Mouse (Mus musculus) embryonic facial prominence, embryonic 10.5 days (tissue): Measurements from ENCODE around the gene D130043K22Rik. TPM values are rescaled to one million over a fixed set of nuclear protein-coding genes. Genes with fewer than 3 reads are reported as not detected.

ENCODE experiments used
- DNase-seq: peaks from one replicate; pipeline ENCODE4 v3.0.0-alpha.2; 2017; ENCODE audit warnings: low spot score
- H3K27ac ChIP-seq: fragments of 300-500 bp; sonication (generic); replicated peaks from 2 replicates; pipeline ENCODE4 v1.5.1; 2016; ENCODE audit warnings: mild to moderate bottlenecking
- H3K27me3 ChIP-seq: fragments of 300-500 bp; sonication (generic); replicated peaks from 2 replicates; pipeline ENCODE4 v1.6.1; 2016; ENCODE audit warnings: low read depth, mild to moderate bottlenecking; ENCODE audit not compliant: poor library complexity, severe bottlenecking
- H3K36me3 ChIP-seq: fragments of 300-500 bp; sonication (generic); replicated peaks from 2 replicates; pipeline ENCODE4 v1.6.1; 2016; ENCODE audit warnings: mild to moderate bottlenecking, moderate library complexity
- H3K4me1 ChIP-seq: fragments of 300-500 bp; sonication (generic); 2 replicates; pipeline ENCODE4 v1.6.1; 2016
- H3K4me3 ChIP-seq: fragments of 300-500 bp; sonication (generic); 2 replicates; pipeline ENCODE4 v1.5.1; 2016; ENCODE audit warnings: mild to moderate bottlenecking, moderate library complexity
- H3K9me3 ChIP-seq: fragments of 300-500 bp; sonication (generic); 2 replicates; pipeline ENCODE4 v1.6.1; 2016; ENCODE audit warnings: mild to moderate bottlenecking
- WGBS: fragments of 180-500 bp; shearing (Covaris S2); methylation state at CpG from one replicate; pipeline ENCODE4 v1.1.7; 2016; 5-methylcytosine and 5-hydroxymethylcytosine counted together
- polyA plus RNA-seq: library from polyadenylated mRNA; unstranded; fragments of >200 nt; fragmentation: Nextera tagmentation; extraction: Ambion mirVana; gene quantifications from 2 replicates; pipeline ENCODE4 v1.2.1, GENCODE M21; 2016

D130043K22Rik gene
- polyA plus RNA-seq, 1 experiment from 2014 or later: 0.27 TPM

- H3K4me1 ChIP-seq: peaks cover 17% of the 10 kb centered on the region
- DNase-seq: no peak
- H3K27ac ChIP-seq: no peak within 1 kb of the TSS
- H3K4me3 ChIP-seq: no peak within 1 kb of the TSS
- no peaks in the 10 kb centered on the region for H3K36me3 ChIP-seq
- H3K27me3 ChIP-seq: peaks cover 19% of the 10 kb centered on the region
- 59% methylated on average over 17 of the region's 17 CpGs for WGBS
- no peaks in the 10 kb centered on the region for H3K9me3 ChIP-seq
Measured at GRCm38 (mm10) chr13:24942512-24943282, 97.8 kb downstream of the D130043K22Rik start, which contains the start of gene Gpld1. Gene Gpld1 (plus strand): TSS chr13:24943152.

- Histone ChIP-seq H3K4me1 (peaks cover 10% of the 10 kb centered on the region), H3K27me3 (peaks cover 13% of the 10 kb centered on the region), H3K36me3 (no peaks in the 10 kb centered on the region), H3K9me3 (no peaks in the 10 kb centered on the region), H3K4me3 (no peak overlapping the region), H3K27ac (no peak overlapping the region)
- 81% methylated on average over 8 of the region's 8 CpGs for WGBS
- DNase-seq: no peak
Measured at GRCm38 (mm10) chr13:24943303-24943702, 98.4 kb downstream of the D130043K22Rik start.

- H3K36me3 ChIP-seq: no peaks in the 10 kb centered on the region
- H3K27ac ChIP-seq: no peak overlapping the region
- DNase-seq: peak; percentile 48
- 0 out of 2 replicates have a peak, but pooled peaks cover 9% of the 10 kb centered on the region for H3K27me3 ChIP-seq
- peaks cover 10% of the 10 kb centered on the region for H3K4me1 ChIP-seq
- no peaks in the 10 kb centered on the region for H3K9me3 ChIP-seq
- H3K4me3 ChIP-seq: no peak overlapping the region
- WGBS: 18% methylated on average over 4 of the region's 4 CpGs
Measured at GRCm38 (mm10) chr13:24945567-24945966, 100.6 kb downstream of the D130043K22Rik start.

- no peaks in the 10 kb centered on the region for H3K9me3 ChIP-seq
- no peak overlapping the region for H3K27ac ChIP-seq
- H3K4me1 ChIP-seq: peaks cover 10% of the 10 kb centered on the region
- H3K4me3 ChIP-seq: no peak overlapping the region
- H3K27me3 ChIP-seq: 0 out of 2 replicates have a peak, but pooled peaks cover 5% of the 10 kb centered on the region
- DNase-seq: no peak
- H3K36me3 ChIP-seq: no peaks in the 10 kb centered on the region
- 81% methylated on average over 5 of the region's 5 CpGs for WGBS
Measured at GRCm38 (mm10) chr13:24947158-24947557, 102.2 kb downstream of the D130043K22Rik start.

- Histone ChIP-seq H3K9me3 (no peaks in the 10 kb centered on the region), H3K27me3 (no peaks in the 10 kb centered on the region), H3K4me3 (no peak overlapping the region), H3K4me1 (peaks cover 4% of the 10 kb centered on the region), H3K27ac (no peak overlapping the region), H3K36me3 (no peaks in the 10 kb centered on the region)
- DNase-seq: no peak
- 88% methylated on average over 6 of the region's 6 CpGs for WGBS
Measured at GRCm38 (mm10) chr13:24948870-24949269, 103.9 kb downstream of the D130043K22Rik start.

Other genes starting within 250 kb of the D130043K22Rik start
- gene Armh2, start 103.9 kb upstream of the D130043K22Rik start, polyA plus RNA-seq: 0.17 TPM in 1 of 2 replicates, not detected in the other
- gene Gmnn, start 83.2 kb upstream of the D130043K22Rik start, polyA plus RNA-seq: 177 and 178 TPM in 2 replicates
- 10.2 and 11.2 TPM in 2 replicates for gene BC005537, start 43.5 kb upstream of the D130043K22Rik start, polyA plus RNA-seq
- 55.1 and 65.5 TPM in 2 replicates for gene Acot13, start 13.6 kb upstream of the D130043K22Rik start, polyA plus RNA-seq
- gene Tdp2, start 13.5 kb upstream of the D130043K22Rik start, polyA plus RNA-seq: 71.9 and 74.9 TPM in 2 replicates
- gene Aldh5a1, start 92.5 kb downstream of the D130043K22Rik start, polyA plus RNA-seq: 5.6 and 6.0 TPM in 2 replicates
- gene Gpld1, start 98.0 kb downstream of the D130043K22Rik start, polyA plus RNA-seq: 0.23 and 0.79 TPM in 2 replicates
- gene Mrs2, start 175.2 kb downstream of the D130043K22Rik start, polyA plus RNA-seq: 18.2 and 20.2 TPM in 2 replicates
- 2.4 and 3.5 TPM in 2 replicates for gene Dcdc2a, start 210.9 kb downstream of the D130043K22Rik start, polyA plus RNA-seq